Mouse (Mus musculus) ovary, postnatal 36 days (tissue): ENCODE data around the gene Lrrc75b.

Source experiments
- DNase-seq: peaks from one replicate; pipeline ENCODE4 v3.0.0; 2022; ENCODE audit warnings: low spot score, mixed read lengths

Gene Lrrc75b

DNA sequence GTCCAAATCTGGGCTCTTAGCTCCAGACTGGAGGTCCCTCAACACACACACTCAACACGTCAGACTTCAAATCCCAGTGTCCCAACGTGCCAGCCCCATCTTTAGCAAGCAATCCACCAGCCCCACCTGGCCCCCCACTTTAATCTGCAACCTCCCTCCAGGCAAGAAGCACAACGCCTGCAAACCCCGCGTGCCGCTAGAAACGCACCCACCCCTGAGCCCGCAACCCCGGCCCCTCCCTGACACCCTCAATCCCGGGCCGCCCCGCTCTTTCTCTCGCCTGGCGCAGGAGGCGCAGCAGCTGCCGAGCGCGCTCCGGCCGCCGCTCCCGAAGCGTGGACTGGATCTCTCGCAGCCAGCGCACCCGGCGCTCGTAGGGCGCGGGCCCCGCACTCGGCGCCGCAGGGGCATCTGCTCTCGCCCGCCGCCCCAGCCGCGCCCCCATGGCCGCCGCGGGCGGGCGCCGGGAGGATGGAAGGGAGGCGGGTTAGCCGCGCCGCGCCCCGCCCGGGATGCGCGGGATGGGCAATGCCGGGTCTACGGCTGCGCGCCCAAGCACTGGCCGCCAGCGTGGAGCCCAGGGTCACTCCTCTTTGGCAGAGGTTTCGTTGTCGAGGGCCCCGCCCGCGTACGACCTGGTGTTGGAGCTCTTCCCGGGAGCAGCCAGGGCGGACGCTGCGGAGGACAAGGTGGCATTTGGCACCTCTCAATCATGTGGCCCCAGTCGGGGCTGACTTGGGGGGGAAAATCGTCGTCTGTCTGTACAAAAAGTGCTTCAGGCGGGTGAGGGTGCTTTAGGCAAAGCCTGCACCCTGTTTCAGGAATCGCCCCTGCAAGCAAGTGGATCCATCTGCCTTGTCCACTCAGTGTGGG is at the start of gene Lrrc75b:
Gene Lrrc75b, minus strand, starts transcription at position 655 of the 873 bp plus-strand sequence.
- DNase-seq = peak; percentile 65

DNA sequence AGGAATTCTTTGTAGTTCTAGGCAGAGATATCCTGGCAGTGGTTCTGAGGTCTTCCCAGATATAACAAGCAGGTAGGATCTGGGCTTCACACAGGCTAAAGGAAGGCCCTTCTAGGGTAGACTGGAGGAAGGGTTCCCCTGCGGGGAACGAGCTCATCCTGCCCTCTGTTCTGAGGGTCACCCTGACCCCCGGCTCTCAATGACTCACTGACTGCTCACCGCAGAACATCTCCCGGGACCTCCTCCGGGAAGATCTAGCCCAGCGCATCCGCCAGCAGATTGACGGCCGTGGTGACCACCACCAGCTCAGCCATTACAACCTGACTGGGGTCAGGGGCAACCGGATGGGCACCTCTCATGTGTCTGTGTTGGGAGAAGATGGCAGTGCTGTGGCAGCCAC is 48.8 kb upstream of the Lrrc75b start:
- DNase-seq = no peak

DNA sequence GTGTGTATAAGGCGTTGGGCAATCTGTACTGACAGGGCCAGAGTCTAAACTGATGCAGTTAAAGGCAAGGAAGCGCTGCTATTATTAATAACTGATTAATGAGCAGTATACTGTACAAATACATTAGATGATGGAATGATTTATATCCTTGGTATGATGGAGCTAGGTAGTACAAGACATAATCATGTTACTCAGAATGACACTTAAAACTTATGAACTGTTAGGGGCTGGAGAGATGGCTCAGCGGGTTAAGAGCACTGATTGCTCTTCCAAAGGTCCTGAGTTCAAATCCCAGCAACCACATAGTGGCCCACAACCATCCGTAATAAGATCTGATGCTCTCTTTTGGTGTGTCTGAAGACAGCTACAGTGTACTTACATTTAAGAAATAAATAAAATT is 47.1 kb upstream of the Lrrc75b start:
- DNase-seq = no peak

DNA sequence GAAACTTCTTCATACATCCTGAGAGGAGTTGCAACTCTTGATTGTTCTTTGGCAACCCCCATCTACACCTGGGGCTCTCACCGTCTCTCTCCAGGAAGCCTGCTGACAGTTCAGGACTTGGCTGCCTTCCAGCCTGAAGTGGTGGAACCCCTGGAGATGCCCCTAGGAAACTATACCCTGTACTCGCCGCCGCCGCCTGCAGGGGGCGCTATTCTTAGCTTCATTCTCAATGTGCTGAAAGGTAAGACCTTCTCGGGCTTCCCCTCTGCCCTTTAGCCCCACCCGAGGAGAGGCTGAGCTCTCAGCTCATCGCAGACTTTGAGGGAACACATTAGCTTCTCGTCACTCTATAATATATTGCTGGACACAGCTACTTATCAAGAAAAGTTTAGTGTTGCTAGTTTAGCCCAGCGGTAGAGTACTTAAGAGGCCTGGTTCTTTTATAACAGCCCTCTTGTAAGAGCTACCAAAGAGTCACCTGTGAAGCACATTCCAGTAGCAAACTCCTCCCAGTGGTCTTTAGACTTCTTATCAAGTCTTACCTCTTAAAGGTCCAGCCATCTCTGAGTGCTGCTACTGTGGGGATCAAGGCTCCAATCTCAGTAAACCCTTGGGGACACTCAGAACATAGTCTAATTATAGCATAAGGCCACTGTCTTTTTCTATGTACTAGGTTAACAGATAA is 45.2 kb upstream of the Lrrc75b start:
- no peak for DNase-seq

DNA sequence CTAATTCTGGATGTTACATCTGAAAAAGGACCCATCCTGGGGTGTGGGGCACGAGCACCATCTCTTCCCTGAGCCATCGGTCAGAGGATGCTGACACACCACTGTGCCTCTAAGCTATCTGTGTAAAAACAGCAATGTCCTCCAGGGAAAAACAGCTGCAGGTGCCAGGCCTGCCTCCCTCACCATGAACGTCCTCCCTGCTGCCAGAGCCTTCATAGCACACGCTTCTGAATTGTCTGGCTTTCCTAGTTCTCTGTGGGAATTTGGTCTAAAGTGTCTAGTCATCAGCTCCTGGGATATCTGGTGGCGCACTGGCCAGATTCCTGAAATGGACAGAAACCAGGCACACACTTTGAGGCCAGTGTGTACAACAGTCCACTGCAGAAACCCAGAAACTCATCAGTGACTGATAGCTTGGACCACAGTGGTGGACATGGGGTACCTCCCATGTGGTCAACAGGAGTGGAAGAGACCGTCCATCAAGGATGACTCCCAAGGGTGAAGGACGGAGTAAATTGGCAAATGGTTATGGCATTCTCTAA is 40.1 kb upstream of the Lrrc75b start:
- no peak for DNase-seq

DNA sequence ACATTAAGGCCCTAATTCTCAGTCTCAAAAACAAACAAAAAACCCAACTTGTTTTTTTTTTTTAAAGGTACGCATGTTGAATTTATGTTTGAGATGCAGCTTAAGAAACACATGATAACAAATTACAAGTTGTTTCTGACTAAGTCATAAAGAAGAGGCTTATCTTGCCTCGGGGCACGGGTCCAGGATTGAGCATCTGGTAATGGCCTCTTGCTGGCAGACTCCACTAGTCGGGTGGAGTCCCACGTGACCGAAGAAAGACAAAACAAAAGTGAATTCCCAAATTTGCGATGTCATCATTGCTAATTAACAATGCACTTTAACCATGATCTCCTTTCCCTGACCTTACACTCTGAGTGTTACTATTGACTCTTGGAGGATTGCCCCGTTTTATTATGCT is 35.9 kb upstream of the Lrrc75b start:
- DNase-seq = peak; percentile 72

DNA sequence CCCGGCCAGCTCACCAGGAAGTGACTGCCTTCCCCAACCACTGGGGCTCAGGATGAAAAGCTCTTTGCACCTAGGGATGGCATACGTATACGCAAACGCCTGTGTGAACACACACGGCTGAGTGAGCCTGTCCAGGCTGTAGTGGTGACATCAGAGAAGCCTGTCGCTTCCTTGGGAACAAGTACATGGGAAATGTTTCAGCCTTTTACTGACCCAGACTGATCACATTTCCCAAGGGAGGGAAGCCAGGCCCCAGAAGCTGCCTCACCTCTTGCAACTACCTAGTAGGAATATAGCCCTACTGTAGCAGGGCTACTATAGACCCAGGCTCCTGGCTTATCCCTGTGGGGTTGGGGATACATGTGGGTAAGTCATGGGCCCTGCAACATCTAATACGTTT is 32.5 kb upstream of the Lrrc75b start:
- no peak for DNase-seq

DNA sequence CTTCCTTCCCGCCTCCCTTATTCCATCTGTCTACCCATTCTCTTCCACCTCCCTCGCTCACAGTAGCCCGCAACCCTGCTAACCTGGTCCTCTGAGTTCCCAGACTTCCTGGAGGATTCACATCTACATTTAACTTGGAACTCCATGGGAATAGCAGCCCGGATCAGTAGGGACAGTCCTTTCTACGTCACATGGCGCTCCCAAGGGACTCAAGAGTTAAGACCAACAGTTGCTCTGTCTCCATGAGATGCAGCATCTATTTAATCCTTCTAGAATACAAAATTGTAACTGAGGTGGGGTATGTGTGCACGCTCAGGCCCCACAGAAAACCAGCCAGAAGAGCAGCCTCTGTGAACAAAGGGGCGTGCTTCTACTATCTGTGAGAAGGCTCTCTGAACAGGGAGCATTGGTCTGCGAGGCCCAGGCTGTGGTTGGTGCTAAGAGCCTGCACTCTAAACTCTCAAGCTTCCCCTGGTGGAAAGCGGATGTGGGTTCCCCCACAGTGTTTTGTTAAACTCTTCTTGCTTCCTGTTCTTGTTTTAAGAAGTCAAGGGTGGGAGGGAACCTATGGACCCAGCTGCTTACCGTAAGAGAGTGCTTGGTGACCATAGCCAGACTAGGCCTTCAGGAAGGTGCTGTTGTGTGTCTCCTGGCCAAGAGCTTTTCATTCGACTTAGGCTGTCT is 31.2 kb upstream of the Lrrc75b start:
- no peak for DNase-seq

DNA sequence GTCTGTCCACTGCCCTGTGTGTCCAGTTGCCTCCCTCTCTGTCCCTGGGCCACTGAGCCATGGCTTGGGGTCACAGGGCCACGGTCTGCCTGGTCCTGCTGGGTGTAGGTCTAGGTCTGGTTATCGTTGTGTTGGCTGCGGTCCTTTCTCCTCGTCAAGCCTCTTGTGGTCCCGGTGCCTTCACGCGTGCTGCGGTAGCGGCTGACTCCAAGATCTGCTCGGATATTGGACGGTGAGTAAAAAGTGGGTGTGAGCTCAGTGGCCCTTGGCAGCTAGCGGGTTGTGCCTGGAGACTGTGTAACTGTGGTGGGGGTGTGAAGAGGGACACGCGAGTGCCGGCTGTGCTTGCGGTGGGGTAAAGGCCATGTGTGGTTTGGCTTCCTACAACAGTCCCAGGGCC is 29.5 kb upstream of the Lrrc75b start:
- DNase-seq = peak; percentile 26

DNA sequence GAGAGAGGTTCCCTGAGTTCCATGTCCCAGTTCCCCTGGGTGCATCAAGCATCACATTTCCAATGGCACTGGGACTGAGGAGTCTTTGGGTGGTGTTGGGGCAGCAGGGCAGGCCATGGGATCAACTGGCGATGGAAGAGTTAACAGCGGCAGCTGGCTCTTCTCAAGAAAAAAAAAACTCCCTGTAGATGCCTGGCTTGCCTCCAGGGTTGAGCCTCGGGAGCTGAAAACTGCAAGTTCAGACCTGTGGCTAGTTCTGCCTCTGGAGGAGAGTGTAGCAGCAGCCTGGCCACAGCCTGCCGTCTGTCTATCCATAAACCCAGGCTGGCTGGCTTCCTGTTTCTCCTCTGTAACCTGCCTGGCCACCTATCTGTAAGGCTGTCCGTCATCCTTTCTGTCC is 29.0 kb upstream of the Lrrc75b start, which contains the start of gene Ggt5:
Gene Ggt5, plus strand, starts transcription at position 212 of the 400 bp plus-strand sequence.
- DNase-seq = peak; percentile 42

DNA sequence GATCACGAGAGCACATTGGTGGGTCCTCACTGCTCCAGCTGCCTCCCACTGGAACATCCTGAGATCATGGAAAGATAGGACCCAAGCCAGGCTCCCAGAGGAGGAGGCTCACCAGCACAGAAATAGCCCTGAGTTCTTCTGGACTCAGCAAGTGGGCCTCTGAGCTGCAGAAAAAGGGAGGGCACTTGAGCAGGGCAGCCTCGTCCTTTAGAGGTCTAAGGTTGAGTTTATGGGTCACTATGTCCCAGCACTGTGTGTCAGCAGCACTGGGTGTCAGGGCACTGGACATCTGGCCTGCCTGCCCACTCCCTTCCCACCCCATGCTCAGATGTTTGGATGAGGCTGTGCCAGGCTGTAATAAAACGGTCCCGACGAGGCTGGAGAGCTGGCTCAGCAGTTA is 28.2 kb upstream of the Lrrc75b start:
- DNase-seq = no peak

DNA sequence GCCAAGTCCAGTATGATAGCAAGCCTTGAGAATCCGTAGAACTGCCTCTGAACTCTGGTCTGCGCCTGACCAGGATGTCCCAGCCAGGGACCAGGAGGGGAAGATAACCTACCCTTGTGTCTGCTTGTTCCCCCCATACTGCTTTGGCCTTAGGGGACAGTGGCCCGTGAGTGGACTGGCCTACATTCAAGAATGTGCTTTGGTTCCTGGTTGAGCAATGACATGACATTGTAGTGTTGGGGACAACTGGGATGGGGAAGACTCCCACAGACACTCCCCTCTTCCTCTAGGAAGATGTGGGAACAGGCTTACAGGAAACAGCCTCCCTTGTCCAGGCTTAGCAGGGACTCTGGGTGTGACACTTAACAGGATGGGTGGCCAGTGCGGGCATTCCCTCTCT is 27.7 kb upstream of the Lrrc75b start:
- no peak for DNase-seq

DNA sequence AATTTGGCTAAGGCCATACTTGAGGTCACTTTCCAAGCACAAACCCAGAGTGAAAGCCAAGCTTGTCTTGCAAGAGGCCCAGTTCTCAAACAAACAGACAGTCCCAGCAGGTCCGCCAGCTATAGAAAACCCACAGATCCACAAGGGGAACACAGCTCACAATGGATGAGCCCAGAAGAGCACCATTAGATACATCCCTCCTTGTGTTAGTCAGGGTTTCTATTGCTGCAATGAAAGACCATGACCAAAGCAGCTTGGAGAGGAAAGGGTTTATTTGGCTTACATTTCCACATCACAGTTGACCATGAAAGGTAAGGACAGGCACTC is 26.4 kb upstream of the Lrrc75b start:
- DNase-seq = no peak

DNA sequence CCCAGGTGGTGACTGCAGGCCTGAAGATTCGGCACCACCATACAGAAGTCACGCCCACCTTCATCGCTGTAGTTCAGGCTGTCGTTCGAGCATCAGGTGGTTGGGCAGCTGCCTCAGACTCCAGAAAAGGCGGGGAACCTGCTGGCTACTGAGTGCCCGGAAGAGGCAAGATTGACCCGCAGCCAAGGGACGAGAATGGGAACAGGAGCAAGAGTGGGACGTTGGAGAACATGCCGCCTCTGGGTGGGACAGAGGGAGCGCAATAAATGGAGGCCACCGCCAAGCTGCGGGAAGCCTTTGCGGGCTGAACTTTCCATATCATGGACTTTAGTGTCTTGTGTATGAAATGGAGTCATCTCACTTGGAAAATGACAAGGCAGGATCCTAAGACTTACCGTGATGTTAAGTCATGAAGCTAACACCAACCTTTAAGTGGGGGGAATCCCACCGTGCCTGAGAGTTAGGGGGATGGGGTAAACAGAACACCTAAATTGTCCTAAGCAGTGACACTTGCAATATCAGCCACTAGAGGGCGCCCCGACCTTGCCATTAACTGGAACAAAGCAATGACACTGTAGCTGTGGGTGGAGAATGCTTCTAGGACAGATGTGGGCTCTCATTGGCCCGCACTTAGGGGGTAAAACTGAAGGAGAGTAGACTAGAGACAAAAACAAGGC is 25.9 kb upstream of the Lrrc75b start:
- peak; percentile 83 for DNase-seq

DNA sequence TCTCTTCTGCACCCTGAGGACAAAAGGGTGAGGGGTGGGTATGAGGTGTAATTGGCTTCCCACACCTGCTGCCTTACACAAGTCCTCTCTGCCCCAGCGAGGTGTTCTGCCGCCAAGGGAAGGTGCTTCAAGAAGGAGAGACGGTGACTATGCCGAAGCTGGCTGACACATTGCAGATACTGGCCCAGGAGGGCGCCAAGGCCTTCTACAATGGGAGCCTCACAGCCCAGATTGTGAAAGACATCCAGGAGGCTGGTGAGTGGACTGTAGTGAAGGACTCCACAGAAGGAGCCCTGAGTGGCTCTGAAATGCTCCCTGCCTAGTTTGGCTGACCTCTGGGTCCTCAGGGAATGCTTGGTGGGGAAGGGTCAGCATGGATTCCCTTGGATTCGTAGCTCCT is 19.0 kb upstream of the Lrrc75b start:
- DNase-seq = no peak

DNA sequence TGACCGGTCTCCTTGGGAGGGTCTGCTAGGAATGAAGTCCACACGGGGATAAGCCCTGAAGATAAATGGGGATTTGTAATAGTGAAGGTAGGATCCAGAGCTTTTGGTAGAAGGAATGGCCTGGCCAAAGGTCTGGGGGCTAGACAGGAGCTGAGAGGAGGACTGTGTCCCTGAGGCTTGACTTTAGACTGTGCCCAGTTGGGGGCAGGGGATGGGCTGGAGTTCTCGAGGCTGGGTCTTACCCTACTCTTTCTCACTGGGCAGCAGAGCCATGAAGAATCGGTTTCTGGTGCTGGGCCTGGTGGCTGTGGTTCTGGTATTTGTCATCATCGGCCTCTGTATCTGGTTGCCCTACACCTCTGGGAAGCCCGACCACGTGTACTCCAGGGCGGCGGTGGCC is 13.8 kb upstream of the Lrrc75b start:
- DNase-seq = no peak

DNA sequence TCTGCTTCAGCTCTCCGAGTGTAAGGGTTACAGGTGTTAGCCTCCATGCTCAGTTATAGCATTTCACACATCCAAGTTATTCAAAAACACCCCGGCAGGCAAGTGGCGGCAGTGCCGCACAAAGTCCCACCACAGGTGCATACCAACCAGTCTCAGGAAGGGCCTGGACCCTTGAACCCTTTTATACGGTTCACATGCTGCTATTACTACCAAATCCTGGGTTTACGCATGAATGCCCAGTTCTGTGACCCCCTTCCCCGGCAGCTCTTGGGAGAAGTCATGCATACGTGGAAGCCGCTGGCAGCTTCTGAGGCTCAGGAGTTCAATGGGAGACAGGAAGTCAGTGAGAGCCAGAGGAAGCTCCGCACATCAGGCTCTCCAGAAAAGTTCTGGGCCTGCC is 13.1 kb upstream of the Lrrc75b start:
- no peak for DNase-seq

DNA sequence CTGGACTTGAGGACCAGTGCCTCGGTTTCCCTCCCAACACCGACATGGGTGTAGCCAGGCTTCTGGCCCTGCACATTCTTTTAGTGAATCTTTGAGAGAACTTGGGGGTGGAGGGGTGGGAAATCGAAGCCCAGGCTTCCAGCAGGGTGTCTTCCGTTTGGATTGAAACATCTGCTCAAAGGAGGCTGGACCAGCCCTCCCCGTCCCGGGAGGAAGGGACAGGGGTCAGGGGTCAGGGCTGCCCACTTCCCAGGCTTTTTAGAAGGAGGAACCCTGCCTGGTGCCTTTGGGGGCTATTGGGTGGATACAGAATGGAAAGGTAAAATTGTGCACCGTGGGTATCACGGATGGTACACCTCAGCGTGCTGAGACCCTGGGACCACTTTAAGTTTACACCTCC is 11.8 kb upstream of the Lrrc75b start:
- DNase-seq = no peak

DNA sequence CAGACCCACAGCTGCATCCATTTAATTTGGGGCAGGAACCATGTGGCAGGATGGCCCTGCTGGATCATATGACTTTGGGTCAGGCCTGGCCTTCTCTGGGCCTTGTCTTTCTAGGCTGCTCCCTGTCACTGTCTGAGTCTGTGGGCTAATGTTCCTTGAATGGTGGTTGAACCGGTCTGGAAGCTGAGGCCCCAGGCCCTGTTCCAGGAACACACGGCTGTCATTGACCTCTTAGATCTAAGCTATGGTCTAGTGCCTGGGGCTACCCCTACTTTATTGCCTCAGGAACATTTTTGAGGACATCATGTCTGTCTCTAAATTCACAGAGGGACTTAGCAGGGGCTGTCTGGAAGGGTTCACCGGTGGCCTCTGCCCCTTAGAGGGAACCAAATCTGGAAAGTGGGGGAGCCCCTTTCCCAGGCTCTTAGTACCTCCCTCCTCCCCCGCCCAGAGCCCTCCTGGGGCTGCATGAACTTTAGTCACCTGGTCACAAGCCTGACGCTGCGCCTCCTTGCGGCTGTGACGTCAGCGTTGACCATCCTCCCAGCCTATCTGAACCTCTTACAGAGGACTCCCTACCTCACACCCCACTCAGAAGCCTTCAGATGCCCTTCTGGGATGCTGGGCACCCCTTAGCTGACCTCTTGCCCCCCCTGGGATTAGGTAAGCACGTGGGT is 11.0 kb upstream of the Lrrc75b start:
- no peak for DNase-seq

DNA sequence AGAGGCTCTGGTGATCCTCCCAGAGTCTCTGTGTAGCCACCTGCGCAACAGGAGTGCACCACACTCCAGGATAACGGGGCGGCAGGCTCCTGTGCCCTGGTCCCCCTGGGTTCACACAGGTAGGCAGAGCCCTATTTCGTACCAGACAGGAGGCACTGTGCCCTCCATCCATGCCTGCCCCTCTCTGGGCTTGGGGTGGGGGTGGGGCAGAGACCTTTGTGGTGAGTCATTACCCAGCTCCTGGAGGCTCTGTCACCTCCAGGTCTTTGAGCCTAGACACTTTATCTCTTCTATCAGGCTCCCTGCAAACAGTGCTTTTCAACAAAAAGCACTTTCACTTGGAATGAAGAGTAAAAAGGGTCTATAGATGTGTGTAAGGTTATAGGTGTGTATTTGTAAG is 8.7 kb upstream of the Lrrc75b start:
- no peak for DNase-seq

DNA sequence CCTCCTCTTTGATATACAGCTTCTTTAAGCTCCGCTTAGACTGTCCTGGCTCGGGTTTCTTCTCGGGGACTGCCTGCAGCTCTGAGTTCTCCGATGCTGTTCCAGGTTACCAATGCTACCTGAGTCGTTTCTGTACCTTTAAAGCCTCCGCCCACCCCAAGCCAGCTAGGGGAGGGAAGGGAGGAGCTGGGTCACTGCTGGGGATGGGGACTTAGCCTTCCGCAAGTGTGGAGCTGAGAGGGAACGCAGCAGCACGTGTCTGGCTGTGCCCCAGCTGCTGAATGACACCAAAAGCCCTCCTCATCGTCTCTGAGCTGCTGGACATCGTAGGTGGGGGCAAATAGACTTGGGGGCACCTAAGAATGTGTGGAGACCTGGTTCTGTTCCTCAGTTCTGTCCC is 8.3 kb upstream of the Lrrc75b start:
- DNase-seq = no peak

DNA sequence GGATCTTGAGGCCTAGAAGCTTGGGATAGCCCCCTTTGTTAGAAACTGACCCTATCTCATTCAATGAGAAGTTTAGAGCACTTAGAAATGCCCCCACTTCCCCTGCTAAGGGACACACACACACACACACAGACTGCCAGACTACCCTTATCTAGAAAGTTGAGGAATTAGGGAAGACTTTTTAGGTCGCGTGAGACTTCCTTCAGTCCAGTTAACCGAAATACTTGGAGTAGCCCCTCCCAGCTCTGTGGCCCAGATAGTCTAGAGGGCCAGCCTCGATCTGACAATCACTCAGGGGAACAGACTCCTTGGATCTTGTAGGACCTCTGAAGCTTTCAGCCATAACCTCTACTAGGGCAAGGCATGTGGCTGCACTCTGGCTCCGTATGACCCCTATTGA is 7.9 kb upstream of the Lrrc75b start:
- no peak for DNase-seq
